Mouse (Mus musculus) erythroblast, adult 5-6 weeks (primary cell): ENCODE measurements around the gene Rpusd1. TPM values are rescaled to one million over a fixed set of nuclear protein-coding genes. Genes with fewer than 3 reads are reported as not detected.
A peak's percentile ranks its signal among the peaks of the same experiment; 100 is the strongest.
"Not testable (repeated sequence)": the region's sequence is repeated elsewhere in the genome, so short reads cannot be mapped to it uniquely, and the experiment has no call there.

Experiments
- ATAC-seq: replicated peaks from 2 replicates; pipeline ENCODE4 v1.8.0; 2016; ENCODE audit warnings: moderate number of reproducible peaks, mild to moderate bottlenecking, moderate TSS enrichment, inconsistent platforms; ENCODE audit not compliant: poor library complexity, low FRiP score, severe bottlenecking
- total RNA-seq, 2 experiments: library from RNA; stranded (forward) in 1 of 2; stranded (reverse) in 1 of 2; fragments of 150-400 nt in 1 of 2; fragments of 200-764, 138-1000 nt in 1 of 2; gene quantifications; 2 replicates each; pipeline versions ENCODE4 v1.2.3 to v1.2.4; 2015 to 2017; ENCODE audit warnings: low replicate concordance in 2 of 2

Rpusd1 gene
- total RNA-seq, 2 experiments from 2014 or later, result 1.4 to 6.5 TPM

GRCm38 (mm10) chr17:25732082-25732481 lies 4.6 kb downstream of the Rpusd1 start:
- 0 out of 2 replicates have a peak, but pooled peaks have one; percentile 31 for ATAC-seq

DNA sequence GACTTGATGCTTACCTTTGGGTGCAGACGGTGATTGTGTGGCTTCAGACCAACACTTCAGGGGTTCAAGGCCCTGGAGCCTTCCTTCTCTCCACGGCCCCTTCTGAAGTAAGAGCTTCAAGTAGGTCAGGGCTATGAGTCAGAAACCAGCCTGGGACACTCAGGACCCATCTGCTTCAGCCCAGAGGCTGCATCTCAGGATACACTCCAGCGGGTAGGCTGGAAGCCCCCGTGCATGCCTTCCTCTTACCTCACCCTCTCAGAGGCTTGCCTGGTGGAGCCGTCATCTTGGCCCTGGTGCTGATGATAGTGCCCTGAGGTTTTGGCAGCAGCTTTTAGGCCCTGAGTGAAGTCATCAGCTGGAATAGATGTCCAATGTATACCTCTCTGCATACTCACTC lies 7.8 kb downstream of the Rpusd1 start:
- no peak for ATAC-seq

DNA sequence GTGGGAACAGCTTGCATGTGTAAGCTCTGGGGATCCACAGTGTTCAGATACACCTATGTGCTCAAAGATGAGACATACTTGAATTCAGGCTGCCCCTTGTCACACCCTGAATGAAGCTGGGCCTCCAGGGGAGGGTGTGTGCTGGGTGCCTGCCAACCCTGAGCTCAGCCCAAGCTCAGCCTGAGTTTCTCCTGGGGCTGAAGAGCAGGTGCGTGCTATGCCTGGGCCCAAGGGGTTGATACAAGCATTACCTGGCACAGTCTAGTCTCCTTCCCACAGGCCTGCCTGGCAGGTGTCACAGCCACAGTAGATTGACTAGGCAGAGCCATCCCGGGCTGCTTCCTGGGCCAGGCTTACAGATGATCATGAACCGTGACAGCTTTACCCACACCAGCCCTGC lies 8.3 kb downstream of the Rpusd1 start, which contains the start of gene Mslnl:
Gene Mslnl (plus strand): TSS at position 298 of the 400 bp plus-strand sequence.
- ATAC-seq, result no peak

DNA sequence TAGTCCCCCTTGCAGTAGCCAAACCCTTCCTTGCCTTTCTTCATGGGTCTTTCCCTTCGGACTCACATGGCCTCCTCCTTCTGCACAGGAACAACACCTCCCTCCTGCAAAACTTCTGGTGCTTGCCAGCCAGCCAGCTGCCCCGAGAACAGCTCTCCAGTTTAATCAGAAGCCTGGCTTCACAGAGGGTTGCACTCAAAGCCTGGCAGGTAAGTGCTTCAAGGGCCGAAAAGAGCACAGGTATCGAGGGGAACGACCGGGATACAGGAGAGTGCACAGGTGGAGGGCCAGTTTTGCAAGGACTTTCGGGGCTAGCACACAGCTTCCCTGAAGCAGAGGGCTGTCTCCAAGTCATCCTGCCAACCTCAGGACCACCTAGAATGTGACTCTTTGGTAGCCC lies 11.4 kb downstream of the Rpusd1 start:
- no peak for ATAC-seq

DNA sequence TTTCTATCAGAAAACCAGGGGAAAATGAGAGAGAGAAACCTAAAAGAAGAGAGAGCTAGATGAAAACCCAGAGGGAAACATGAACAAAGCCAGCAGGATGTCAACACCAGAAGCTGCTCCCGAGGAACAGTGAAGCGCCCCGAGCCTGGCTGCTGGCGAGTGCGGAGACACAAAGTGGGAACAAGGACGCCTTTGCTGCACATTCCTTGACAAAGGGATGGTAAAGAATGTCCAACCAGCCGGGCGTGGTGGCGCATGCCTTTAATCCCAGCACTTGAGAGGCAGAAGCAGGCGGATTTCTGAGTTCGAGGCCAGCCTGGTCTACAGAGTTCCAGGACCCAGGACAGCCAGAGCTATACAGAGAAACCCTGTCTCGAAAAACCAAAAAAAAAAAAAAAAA lies 14.0 kb downstream of the Rpusd1 start:
- not testable (repeated sequence) for ATAC-seq

DNA sequence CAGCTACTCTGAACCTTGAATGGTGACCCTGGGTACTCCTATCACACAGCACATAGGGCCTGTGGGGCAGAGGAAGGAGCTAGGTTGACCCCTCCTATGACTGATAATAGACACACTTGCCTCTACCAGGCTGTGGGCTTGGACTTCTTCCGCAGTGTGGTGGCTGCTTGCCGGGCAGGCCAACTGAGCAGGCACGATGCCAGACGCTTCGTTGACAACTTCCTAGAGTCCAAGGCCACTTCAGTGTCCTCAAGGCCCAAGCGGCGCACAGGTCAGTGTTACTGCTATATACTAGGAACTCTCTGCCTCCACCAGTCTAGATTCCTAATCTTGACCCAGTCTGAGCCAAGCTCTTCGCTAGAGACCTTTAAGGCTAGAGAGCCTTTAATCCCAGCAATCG lies 16.4 kb downstream of the Rpusd1 start:
- ATAC-seq, result no peak

DNA sequence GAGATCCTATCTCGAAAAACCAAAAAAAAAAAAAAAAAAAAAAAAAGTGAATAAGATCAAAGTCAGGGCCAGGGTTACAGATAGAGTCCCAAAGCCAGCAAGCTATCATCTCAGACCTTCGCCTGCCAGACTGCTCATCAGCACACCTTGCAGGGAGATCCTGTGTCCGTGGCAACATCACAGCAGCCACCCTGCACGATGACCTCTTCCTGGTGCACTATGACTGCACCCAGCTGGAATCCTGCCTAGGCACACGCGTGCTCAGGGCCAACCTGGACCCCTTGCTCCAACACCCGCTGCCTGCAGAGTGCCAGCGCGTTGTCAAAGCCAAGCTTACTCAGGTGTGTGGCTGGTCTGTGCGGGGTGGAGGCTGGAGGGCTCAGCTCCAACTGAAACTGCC lies 16.8 kb downstream of the Rpusd1 start:
- no peak for ATAC-seq

- ATAC-seq, result no peak
Observed at GRCm38 (mm10) chr17:25748238-25748637, 20.8 kb downstream of the Rpusd1 start.

- no peak for ATAC-seq
Observed at GRCm38 (mm10) chr17:25749314-25749713, 21.8 kb downstream of the Rpusd1 start.

GRCm38 (mm10) chr17:25751446-25751845 lies 24.0 kb downstream of the Rpusd1 start:
- no peak for ATAC-seq

- ATAC-seq, result no peak
Observed at GRCm38 (mm10) chr17:25754241-25754640, 26.8 kb downstream of the Rpusd1 start, which contains the start of gene Msln. Msln (minus strand) TSS chr17:25754378.

- ATAC-seq, result no peak
Observed at GRCm38 (mm10) chr17:25755086-25755485, 27.6 kb downstream of the Rpusd1 start.

DNA sequence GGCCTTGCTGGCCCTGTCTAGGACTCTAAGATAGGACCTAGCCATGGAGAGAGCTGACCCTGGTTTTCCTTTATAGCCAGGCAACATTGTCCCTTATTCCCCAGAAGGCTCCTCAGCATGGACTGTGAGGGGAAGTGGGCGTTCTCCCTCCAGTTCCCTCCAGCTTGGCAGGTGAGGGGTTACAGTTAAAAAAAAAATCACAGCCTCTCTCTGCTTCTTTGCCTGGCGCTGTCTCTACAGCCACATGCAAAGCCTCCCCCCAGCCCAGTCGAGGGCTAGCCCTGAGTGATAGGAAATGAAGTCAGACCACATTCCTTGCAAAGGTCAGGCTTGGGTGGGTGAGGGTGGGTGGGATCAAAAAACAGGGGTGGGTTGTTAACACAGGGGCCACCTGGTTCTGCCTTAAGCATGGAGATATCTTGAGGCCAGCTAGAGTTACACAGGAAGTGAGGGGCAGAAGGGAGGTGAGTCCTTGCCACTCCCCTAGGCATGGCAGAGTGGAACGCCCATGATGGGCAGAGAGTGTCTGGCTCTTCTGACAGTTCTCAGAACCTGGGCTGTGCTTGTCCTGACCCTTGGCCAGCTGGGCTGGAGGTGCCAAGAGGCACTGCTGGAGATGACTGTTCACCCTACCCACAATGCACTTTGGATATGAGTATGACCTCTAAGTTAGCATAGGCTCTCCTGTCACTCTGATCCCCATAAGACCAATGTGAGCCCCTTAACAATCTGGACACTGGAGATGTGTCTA lies 28.3 kb downstream of the Rpusd1 start:
- no peak for ATAC-seq

DNA sequence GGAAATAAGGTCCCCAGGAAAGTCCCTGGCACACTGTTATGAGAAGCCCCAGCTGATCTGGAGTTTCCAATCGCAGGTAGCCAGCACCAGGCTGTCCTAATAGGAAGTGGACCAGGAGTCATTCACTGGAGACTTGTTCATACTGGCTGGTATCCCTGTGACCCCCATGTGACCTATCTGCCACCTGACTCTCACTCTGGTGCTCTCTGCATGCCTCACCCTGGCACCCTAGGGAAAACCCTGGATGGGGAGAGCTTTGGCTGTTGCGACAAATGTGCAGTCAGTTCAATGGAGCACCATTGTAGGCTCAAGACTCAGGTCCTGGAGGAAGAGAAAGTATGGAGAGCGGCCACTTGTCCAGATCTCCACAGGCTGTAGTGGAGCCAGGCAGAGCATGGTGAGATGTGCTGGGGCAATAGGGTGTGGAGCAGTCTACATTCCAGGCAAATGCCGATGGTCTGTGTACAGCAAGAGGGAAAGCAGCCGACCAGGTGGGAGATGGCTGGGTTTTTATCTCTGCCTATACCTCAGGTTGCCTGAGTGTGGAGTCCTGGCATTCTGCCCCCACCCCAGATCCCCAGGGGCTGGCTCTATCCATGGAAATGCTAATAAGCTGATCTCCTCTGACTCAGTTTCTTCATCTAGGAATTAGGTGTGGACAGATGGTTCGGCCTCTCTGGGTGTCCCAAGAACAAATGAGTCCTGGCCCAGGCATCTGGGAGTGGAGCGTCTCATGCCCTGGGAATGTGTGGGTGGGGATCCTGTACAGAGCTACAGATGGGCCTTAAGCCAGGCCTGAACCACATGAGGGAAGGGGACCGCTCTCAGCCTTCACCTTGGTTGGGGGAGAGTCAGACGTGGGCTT lies 29.1 kb downstream of the Rpusd1 start:
- no peak for ATAC-seq

DNA sequence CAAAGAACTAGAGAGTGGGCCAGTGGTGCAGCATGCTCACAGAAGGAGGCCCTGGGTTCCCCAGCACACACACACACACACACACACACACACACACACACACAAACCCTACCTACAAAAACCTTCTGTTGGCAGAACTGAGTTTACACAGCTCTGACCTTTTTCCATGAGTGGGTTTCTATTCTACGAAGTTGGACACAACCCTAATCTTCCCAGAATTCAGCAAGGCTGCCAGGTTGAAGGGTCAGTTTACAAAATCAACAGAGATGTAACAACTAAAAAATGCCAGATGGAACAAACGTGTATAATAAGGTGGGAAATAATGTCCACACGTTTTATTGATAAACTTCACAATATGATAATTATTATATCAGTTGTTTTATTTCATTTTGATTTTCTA lies 30.2 kb downstream of the Rpusd1 start:
- ATAC-seq, result no peak

GRCm38 (mm10) chr17:25760148-25760547 lies 32.7 kb downstream of the Rpusd1 start:
- no peak for ATAC-seq

GRCm38 (mm10) chr17:25761561-25761970 lies 34.1 kb downstream of the Rpusd1 start:
- no peak for ATAC-seq

GRCm38 (mm10) chr17:25762591-25762990 lies 35.1 kb downstream of the Rpusd1 start:
- ATAC-seq, result no peak

- ATAC-seq, result no peak
Observed at GRCm38 (mm10) chr17:25765886-25766285, 38.4 kb downstream of the Rpusd1 start.

GRCm38 (mm10) chr17:25769331-25769730 lies 41.9 kb downstream of the Rpusd1 start:
- ATAC-seq, result no peak
